Mouse (Mus musculus) liver, embryonic 14.5 days (tissue): ENCODE data around the gene Notch2.

Experiments used
- CTCF ChIP-seq: IDR thresholded peaks from 2 replicates; pipeline ENCODE4 v1.5.1; 2016; ENCODE audit warnings: antibody characterized with exemption, low read depth, control low read depth
- EP300 ChIP-seq: IDR thresholded peaks from 2 replicates; pipeline ENCODE4 v1.6.1; 2016; ENCODE audit warnings: antibody characterized with exemption, low read depth

GRCm38 (mm10) chr3:98040836-98041235 is 27.5 kb downstream of the Notch2 start:
- no peak for TF ChIP-seq CTCF
- TF ChIP-seq EP300: no peak
